Mouse (Mus musculus): ENCODE results near the gene Shd.
A peak's percentile ranks its signal among the peaks of the same experiment; 100 is the strongest.

Shd gene

GRCm38 (mm10) chr17:55959946-55960740 is 10.1 kb upstream of the Shd start:
- no peak for DNase-seq

- DNase-seq = no peak
Measured at GRCm38 (mm10) chr17:55960791-55961190, 9.5 kb upstream of the Shd start.

- no peak for DNase-seq
Measured at GRCm38 (mm10) chr17:55961631-55962030, 8.6 kb upstream of the Shd start.

- no peak for DNase-seq
Measured at GRCm38 (mm10) chr17:55963171-55963570, 7.1 kb upstream of the Shd start.

- no peak for DNase-seq
Measured at GRCm38 (mm10) chr17:55964496-55964895, 5.8 kb upstream of the Shd start.

GRCm38 (mm10) chr17:55964996-55965395 is 5.3 kb upstream of the Shd start:
- no peak for DNase-seq

- no peak for DNase-seq
Measured at GRCm38 (mm10) chr17:55967186-55967585, 3.1 kb upstream of the Shd start.

GRCm38 (mm10) chr17:55968210-55968609 is 2.1 kb upstream of the Shd start:
- no peak for DNase-seq

- peak; percentile 69 for DNase-seq
Measured at GRCm38 (mm10) chr17:55969560-55969959, 707 bp upstream of the Shd start.

- DNase-seq = no peak
Measured at GRCm38 (mm10) chr17:55971453-55971852, 1.2 kb downstream of the Shd start.

- peak; percentile 71 for DNase-seq
Measured at GRCm38 (mm10) chr17:55976255-55976862, 6.1 kb downstream of the Shd start.

GRCm38 (mm10) chr17:55977301-55977700 is 7.0 kb downstream of the Shd start:
- no peak for DNase-seq

- peak; percentile 85 for DNase-seq
Measured at GRCm38 (mm10) chr17:55986030-55986961, 16.0 kb downstream of the Shd start, which contains the start of gene Fsd1. Gene Fsd1, plus strand, starts transcription at chr17:55986509.

- DNase-seq = no peak
Measured at GRCm38 (mm10) chr17:55990278-55990898, 20.1 kb downstream of the Shd start.

GRCm38 (mm10) chr17:55996007-55996406 is 25.7 kb downstream of the Shd start:
- DNase-seq = no peak

- DNase-seq = peak; percentile 5
Measured at GRCm38 (mm10) chr17:55999794-56000499, 29.7 kb downstream of the Shd start.

GRCm38 (mm10) chr17:56003000-56003399 is 32.7 kb downstream of the Shd start:
- no peak for DNase-seq

GRCm38 (mm10) chr17:56005415-56006061 is 35.3 kb downstream of the Shd start, which contains the start of the genes Stap2 and Mpnd:
Gene Stap2, minus strand, starts transcription at chr17:56005584.
Gene Mpnd, plus strand, starts transcription at chr17:56005711.
- DNase-seq = no peak

- DNase-seq = no peak
Measured at GRCm38 (mm10) chr17:56006956-56007355, 36.7 kb downstream of the Shd start.

- no peak for DNase-seq
Measured at GRCm38 (mm10) chr17:56007444-56008355, 37.4 kb downstream of the Shd start.
